Mouse (Mus musculus) heart, adult 2 months (tissue): Measurements from ENCODE around the gene Rlim.

Source experiments
- CTCF ChIP-seq: fragments of 200-600 bp; IDR thresholded peaks from 2 replicates; pipeline ENCODE4 v1.8.1; 2022; ENCODE audit warnings: antibody characterized with exemption, mild to moderate bottlenecking, moderate library complexity
- EP300 ChIP-seq: fragments of 200-500 bp; IDR thresholded peaks from 2 replicates; pipeline ENCODE4 v1.6.1; 2011; ENCODE audit warnings: low read depth, low read length, control low read depth; ENCODE audit not compliant: insufficient read depth

DNA sequence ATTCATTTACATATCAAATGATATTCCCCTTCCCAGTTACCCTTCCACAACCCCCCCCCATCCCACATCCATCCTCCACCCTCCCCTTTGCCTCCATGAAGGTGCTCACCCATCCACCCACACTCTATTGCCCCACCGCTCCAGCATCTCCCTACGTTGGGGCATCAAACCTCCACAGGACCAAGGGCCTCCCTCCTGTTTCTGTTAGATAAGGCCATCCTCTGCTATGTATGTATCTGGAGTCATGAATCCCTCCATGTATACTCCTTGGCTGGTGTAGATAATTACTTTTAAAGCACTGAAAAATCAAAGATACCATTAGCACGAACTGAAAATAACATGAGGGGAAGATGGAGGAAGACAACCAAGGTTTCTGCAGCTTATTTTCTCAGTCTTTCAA, 41.4 kb downstream of the Rlim start:
- TF ChIP-seq EP300 (no peak), CTCF (no peak)
